Mouse (Mus musculus) T-helper 2 cell (primary cell): ENCODE measurements at regions not wholly inside any gene's neighbourhood (a gene's known extent, or its start where the extent isn't known, plus 50 kb on each side); places are given as distances from the start of the nearest gene placed in this dataset.
"Not testable (repeated sequence)": the region's sequence is repeated elsewhere in the genome, so short reads cannot be mapped to it uniquely, and the experiment has no call there.

Experiments used
- in situ Hi-C: fragments of 300-600 bp; cut with MboI, MseI; formaldehyde crosslinking; loops from one replicate; pipeline ENCODE4 v1.15.1; 2025; ENCODE audit warnings: high pct_unique_total_duplicates

GRCm38 (mm10) chr12:15565941-15566784 lies 250.6 kb downstream of the Trib2 start:
- in situ Hi-C loops: no loop called here

DNA sequence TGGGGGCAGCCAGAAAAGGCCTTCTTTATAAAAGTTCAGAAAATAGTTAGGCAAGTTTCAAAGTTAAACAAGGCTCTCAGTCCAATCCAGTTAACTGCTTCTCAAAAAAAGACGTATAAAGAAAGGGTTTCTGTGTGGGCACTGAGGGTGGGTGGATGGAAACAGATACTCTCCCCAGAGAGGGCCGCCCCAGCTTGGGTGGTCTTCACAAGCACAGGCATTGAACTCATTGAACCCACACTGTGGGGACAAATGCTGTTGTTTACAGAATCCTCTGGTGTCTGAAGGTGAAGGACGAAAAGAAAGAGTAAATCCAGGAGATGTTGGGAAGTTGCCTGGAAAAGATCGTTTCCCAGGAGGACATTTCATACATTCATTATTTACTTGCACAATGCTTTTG lies 253.9 kb downstream of the Trib2 start:
- in situ Hi-C loops: loop anchor here (5.0 kb wide), 1 partner anchor 39 kb away; no protein-coding TSS in a partner anchor

- in situ Hi-C loops: no loop called here
Observed at GRCm38 (mm10) chr12:15555471-15555870, 261.3 kb downstream of the Trib2 start.

- in situ Hi-C loops: no loop called here
Observed at GRCm38 (mm10) chr12:15553681-15554007, 263.1 kb downstream of the Trib2 start.

DNA sequence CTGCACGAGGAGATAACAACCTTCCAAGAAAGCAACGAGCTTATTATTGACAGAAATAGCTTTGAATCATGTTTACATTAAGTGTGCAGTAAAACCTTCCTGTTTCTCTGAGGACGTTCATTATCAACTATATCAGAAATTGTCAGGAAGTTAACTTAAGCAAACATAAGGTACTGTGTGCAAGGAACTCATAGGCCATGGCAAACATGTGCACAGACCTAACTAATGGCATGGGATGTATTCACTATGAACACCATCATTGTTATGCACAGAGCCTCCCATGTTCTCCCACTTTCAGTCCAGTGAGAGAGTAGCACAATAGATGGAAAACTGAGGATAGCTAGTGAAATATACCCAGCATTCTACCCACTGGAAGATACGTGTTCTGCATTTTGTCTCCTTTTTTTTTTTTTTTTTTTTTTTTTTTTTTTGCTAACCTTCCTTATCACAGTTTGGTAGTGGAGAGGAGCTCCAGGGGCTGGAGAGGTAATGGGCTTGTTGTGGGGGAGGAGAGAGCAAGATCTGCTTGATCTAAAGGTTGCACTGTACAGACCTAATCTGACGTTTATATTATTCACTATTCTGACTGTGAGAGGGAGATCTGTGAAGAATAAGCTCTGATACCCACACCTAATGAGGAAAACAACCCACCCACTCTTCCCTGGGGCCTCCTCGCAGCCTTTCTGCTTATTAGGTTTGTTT lies 263.6 kb downstream of the Trib2 start:
- in situ Hi-C loops: no loop called here

DNA sequence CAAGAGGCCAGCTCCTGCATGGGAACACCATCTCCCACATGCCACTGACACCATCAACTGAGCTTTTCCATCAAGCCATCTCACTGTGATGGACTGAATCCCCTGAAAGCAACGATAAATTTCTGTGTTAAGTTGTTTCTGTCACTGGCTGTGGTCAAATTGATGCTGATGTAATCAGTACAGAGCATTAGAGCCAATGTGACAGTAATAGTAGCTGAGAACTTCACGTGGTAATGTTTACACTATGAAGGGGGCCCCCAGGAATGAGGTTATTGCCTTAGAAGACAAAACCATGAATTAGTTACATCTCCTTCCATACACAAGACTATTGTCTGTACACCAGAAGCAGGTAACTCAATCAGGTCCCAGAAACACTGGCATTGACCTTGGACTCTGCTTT lies 264.5 kb downstream of the Trib2 start:
- in situ Hi-C loops: no loop called here

DNA sequence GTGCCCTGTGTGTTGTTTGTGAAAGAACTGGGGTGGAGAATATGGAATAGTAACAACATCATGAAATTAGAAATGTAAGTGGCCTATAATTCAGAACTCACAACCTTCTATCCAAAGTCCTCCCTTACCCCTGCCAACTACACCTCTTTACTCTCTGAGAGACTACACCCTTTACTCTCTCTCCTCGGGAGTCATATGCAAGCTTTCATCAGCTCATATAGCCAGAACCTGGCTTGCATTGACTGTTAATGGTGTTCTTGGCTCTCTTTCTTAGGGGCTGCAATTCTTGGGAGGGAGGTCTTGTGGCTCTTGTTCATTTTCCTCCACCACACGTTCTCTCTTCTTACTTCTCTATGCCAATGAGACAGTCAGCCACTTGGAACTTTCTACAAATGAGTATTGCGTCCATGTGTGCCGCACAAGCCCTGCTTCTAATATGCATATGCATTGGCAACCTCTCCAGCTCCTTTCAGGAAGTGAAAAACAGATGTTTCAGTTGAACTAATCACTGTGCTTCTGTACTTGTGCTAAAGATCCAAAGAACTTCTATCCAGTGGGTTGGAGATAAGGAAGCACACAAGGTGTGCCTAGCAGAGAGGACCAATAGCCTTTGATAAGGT lies 265.3 kb downstream of the Trib2 start:
- in situ Hi-C loops: no loop called here

GRCm38 (mm10) chr12:15544351-15544750 lies 272.4 kb downstream of the Trib2 start:
- in situ Hi-C loops: loop anchor here (25.0 kb wide), 2 partner anchors 468 to 968 kb away; no protein-coding TSS in a partner anchor

DNA sequence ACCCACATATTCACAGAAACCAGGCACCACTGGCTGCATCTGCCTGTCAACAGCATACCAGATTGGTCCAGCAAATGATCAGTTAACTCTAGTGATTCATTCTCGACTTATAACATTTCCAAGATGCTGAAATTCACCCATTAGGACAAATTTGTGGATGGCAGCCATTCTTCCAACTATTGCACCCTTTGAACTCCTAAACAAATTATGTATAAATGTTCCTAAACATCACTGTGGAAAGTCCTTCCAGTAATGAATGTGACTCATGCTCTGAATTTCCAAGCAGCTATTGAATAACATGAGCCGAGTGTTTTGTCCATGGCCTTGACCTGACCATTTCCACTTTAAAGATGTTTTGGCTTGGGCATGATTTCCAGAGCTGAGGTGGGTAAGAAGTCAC lies 274.2 kb downstream of the Trib2 start:
- in situ Hi-C loops: loop anchor here (25.0 kb wide), 2 partner anchors 470 to 970 kb away; no protein-coding TSS in a partner anchor

DNA sequence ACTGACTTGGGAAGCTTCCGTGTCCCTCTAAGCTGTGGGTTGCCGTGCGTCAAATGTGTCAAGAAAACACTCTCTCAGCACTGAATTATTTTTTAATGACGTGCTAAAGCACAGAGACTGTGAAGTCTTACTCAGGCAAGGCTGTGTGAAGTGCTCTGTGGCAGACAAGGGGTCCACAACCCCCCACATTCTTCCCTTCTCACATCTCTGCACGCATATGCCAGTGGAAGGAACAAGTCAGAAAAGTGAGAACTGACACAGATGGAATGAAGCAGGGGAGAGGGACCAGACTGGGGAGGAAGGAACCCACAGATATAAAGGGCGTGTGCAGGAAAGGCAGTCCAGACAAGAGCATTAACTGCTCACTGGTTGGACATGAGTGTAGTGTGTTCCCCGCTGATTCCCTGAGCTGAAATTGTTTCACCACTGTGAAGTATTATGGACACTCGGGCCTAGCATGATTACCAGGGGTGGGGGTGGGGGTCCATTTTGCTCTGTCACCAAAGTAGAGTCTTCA lies 279.8 kb downstream of the Trib2 start:
- in situ Hi-C loops: loop anchor here (25.0 kb wide), 2 partner anchors 475 to 975 kb away; no protein-coding TSS in a partner anchor

DNA sequence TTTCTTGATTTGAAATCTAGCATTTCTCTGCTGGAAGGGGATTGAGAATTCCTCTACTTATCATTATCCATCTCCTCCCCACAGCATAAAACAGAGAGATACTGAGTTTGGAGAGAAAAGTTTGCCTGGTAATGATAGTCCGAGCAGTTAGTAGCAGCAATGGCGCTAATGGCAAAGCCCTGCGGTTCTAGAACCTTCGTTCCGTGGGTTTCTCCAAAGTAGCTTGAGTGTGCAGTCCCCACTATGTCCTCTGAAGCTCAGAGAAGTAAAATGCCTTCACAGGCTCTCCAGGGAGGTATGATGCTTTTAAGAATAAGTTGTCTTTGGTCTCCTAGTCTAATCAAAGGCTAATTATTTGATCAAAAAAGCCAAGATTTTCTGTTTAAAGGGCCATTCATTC lies 280.5 kb downstream of the Trib2 start:
- in situ Hi-C loops: loop anchor here (25.0 kb wide), 2 partner anchors 476 to 976 kb away; no protein-coding TSS in a partner anchor

DNA sequence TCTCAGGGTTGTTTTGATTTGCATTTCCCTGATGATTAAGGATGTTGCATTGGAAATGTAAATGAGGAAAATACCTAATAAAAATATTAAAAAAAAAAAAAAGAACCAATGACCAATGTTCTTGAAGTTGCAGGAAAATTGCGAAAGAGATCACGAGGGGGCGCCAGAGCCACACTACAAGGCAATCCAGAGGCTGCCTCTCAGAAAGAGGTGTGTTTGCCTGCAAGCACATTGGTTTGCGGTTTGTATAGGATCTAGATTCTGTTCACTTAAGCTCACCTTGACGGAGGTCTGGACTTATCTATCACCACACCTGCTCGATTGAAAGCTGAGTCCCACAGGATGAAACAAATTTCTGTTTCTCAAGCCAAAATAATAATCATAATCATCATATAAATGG lies 280.9 kb downstream of the Trib2 start:
- in situ Hi-C loops: loop anchor here (25.0 kb wide), 2 partner anchors 476 to 976 kb away; no protein-coding TSS in a partner anchor

DNA sequence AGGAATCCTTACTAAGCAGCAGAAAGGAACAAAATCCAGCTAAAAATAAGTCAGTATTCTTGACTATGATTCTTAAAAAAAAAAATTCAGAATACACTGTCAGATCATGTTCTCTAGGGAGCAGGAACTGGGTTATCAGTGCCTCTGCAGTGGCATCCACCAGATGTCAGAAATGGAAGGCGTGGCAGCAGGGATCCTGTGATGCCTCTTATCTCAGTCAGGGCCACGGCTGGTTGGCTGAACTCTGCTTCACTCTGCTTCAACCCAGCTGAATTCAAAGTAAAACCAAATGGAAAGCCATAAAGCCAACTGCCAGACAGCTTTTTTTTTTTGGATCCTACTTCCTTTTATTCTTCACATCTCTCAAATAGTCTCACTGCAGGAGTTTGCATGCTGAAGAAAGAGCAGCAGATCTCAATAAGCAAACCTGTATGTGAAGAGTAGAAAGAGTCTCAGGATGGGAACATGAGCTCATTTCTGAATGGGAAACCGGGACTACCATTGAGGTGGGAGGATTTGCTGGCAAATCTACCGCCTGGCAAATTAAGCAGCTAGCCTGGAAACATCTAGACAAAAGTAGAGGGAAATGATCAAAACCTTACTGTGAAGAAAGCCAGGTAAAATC lies 295.8 kb downstream of the Trib2 start:
- in situ Hi-C loops: no loop called here

- in situ Hi-C loops: no loop called here
Observed at GRCm38 (mm10) chr12:15511994-15512393, 304.7 kb downstream of the Trib2 start.

DNA sequence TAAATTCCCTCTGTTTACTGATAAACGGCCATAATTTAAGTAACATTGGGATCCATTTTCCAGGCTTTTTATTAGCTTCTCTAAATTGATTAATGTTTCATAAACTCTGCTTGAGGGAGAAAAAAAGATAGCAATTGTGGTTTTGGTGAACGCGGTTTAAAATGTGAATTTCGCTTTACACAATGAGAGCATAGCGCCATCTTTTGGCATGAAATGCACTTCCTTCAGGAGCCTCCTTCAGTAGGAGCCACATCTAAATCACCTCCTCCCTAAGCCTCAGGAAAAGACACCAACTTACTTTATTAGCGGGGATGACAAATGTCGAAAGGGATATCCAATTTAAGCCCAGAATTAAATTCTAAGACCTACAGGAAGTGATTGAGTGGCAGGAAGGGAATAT lies 309.1 kb downstream of the Trib2 start:
- in situ Hi-C loops: no loop called here

- in situ Hi-C loops: no loop called here
Observed at GRCm38 (mm10) chr12:15493640-15494039, 323.1 kb downstream of the Trib2 start.

DNA sequence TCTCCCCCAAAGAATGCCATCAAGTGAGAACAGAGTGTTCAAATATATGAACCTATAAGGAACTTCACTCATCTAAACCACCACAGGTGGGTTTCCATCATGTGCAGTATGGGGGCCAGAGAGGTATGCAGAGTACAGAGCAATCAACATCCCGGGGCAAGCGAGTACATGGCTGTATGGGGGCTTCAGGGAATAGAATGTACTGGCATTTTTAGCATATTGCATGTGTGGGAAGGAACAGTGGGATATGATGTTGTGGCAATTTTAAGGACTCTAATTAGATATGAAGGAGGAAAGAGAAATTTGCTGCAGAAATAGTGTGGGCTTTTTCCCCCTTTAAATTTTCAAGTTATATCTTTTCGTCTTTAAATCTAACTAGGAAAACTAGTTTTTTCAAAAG lies 344.0 kb downstream of the Trib2 start:
- in situ Hi-C loops: no loop called here

- in situ Hi-C loops: no loop called here
Observed at GRCm38 (mm10) chr12:15459429-15459828, 357.3 kb downstream of the Trib2 start.

DNA sequence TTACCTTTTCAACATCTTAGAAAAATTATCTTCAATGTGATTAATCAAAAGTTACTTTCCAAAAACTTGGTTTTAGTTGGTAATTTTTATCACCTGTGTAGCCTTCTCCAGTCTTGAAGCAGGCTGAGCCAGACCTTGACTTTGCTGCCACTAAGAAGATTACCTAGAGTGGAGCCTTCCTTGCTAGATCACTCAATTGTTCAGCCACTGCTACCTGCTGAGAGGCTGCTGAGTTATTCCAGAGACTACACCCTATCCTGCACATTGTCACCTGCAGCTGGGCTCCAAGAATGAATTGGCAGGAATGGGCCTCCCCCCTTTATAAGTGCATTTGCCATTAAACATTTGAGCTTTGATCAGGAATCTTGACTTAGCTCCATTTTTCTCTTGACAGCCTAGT lies 360.4 kb downstream of the Trib2 start:
- in situ Hi-C loops: not testable (repeated sequence)

GRCm38 (mm10) chr12:15455744-15456143 lies 361.0 kb downstream of the Trib2 start:
- in situ Hi-C loops: no loop called here

GRCm38 (mm10) chr12:15449484-15449883 lies 367.2 kb downstream of the Trib2 start:
- in situ Hi-C loops: no loop called here
